Mouse (Mus musculus) ES-E14 (cell line): ENCODE measurements at regions not wholly inside any gene's neighbourhood (a gene's known extent, or its start where the extent isn't known, plus 50 kb on each side); places are given as distances from the start of the nearest gene placed in this dataset.
"Not testable (repeated sequence)": the region's sequence is repeated elsewhere in the genome, so short reads cannot be mapped to it uniquely, and the experiment has no call there.

Experiments
- HCFC1 ChIP-seq: IDR thresholded peaks from 2 replicates; pipeline ENCODE4 v1.6.1; 2012; ENCODE audit warnings: low read length, inconsistent platforms, borderline replicate concordance; ENCODE audit not compliant: insufficient read depth
- MAFK ChIP-seq: IDR thresholded peaks from 2 replicates; pipeline ENCODE4 v1.6.1; 2014; ENCODE audit warnings: mild to moderate bottlenecking, low read depth, low read length, inconsistent platforms; ENCODE audit not compliant: insufficient read depth
- ZC3H11A ChIP-seq: IDR thresholded peaks from 2 replicates; pipeline ENCODE4 v1.6.1; 2012; ENCODE audit warnings: low read depth, mild to moderate bottlenecking, inconsistent platforms, low read length, borderline replicate concordance
- ZNF384 ChIP-seq: IDR thresholded peaks from 2 replicates; pipeline ENCODE4 v1.6.1; 2012; ENCODE audit warnings: low read depth, low read length, inconsistent platforms

GRCm38 (mm10) chr4:31354046-31354445 lies 609.9 kb upstream of the Map3k7 start:
- TF ChIP-seq HCFC1, MAFK, ZC3H11A, ZNF384: not testable (repeated sequence)
